Mouse (Mus musculus): ENCODE results near the gene Cfap70.

Gene Cfap70

GRCm38 (mm10) chr14:20451765-20452331, at the start of gene Cfap70:
Gene Cfap70, minus strand, starts transcription at chr14:20452226.
- peak; percentile 29 to 55 for DNase-seq

- DNase-seq: peak; percentile 46 to 67
Observed at GRCm38 (mm10) chr14:20499982-20500381, 48.0 kb upstream of the Cfap70 start.

GRCm38 (mm10) chr14:20496603-20497002, 44.6 kb upstream of the Cfap70 start, which contains the start of gene Mss51:
Gene Mss51, minus strand, starts transcription at chr14:20496901.
- DNase-seq: no peak

- DNase-seq: no peak
Observed at GRCm38 (mm10) chr14:20486031-20486430, 34.0 kb upstream of the Cfap70 start.

- DNase-seq: no peak
Observed at GRCm38 (mm10) chr14:20482051-20482751, 30.2 kb upstream of the Cfap70 start.

- DNase-seq: peak in 1 of 2 experiments; percentile 27
Observed at GRCm38 (mm10) chr14:20481211-20481610, 29.2 kb upstream of the Cfap70 start.

GRCm38 (mm10) chr14:20480195-20480579, 28.2 kb upstream of the Cfap70 start:
- DNase-seq: no peak

GRCm38 (mm10) chr14:20479291-20480194, 27.5 kb upstream of the Cfap70 start, which contains the start of gene Anxa7:
Gene Anxa7, minus strand, starts transcription at chr14:20480133.
- DNase-seq: peak; percentile 78 to 81

- DNase-seq: no peak
Observed at GRCm38 (mm10) chr14:20478801-20479200, 26.8 kb upstream of the Cfap70 start.

GRCm38 (mm10) chr14:20478385-20478784, 26.4 kb upstream of the Cfap70 start:
- DNase-seq: no peak

- DNase-seq: no peak
Observed at GRCm38 (mm10) chr14:20477261-20478025, 25.4 kb upstream of the Cfap70 start.

GRCm38 (mm10) chr14:20460216-20460615, 8.2 kb upstream of the Cfap70 start:
- DNase-seq: no peak

GRCm38 (mm10) chr14:20458378-20458777, 6.4 kb upstream of the Cfap70 start:
- DNase-seq: no peak

GRCm38 (mm10) chr14:20452929-20453328, 903 bp upstream of the Cfap70 start:
- no peak for DNase-seq

GRCm38 (mm10) chr14:20451302-20451701, 724 bp downstream of the Cfap70 start:
- no peak for DNase-seq

- peak in 1 of 2 experiments; percentile 13 for DNase-seq
Observed at GRCm38 (mm10) chr14:20447209-20447608, 4.8 kb downstream of the Cfap70 start.

GRCm38 (mm10) chr14:20442252-20442651, 9.8 kb downstream of the Cfap70 start:
- no peak for DNase-seq

- DNase-seq: peak in 1 of 2 experiments; percentile 8
Observed at GRCm38 (mm10) chr14:20436976-20437375, 15.1 kb downstream of the Cfap70 start.

- DNase-seq: peak in 1 of 2 experiments; percentile 26
Observed at GRCm38 (mm10) chr14:20432420-20432819, 19.6 kb downstream of the Cfap70 start.

GRCm38 (mm10) chr14:20431726-20432125, 20.3 kb downstream of the Cfap70 start:
- no peak for DNase-seq

- no peak for DNase-seq
Observed at GRCm38 (mm10) chr14:20429833-20430232, 22.2 kb downstream of the Cfap70 start.

- no peak for DNase-seq
Observed at GRCm38 (mm10) chr14:20428593-20428992, 23.4 kb downstream of the Cfap70 start.

Measured in cerebellum, postnatal 25 days (tissue).